Mouse (Mus musculus) lung, embryonic 15.5 days (tissue): ENCODE data around the gene Macf1. TPM values are rescaled to one million over a fixed set of nuclear protein-coding genes. Genes with fewer than 3 reads are reported as not detected.

Source experiments
- ATAC-seq: fragments of 200-750 bp; cut with Nextera tagmentation; 2 replicates; pipeline ENCODE4 v1.8.0; 2017; ENCODE audit warnings: moderate number of reproducible peaks, borderline replicate concordance; ENCODE audit not compliant: low FRiP score, low TSS enrichment; ENCODE audit errors: extremely low read depth
- H3K27ac ChIP-seq: fragments of 300-500 bp; sonication (generic); 2 replicates; pipeline ENCODE4 v1.5.1; 2015; ENCODE audit warnings: moderate library complexity, mild to moderate bottlenecking, inconsistent platforms
- H3K27me3 ChIP-seq: fragments of 300-500 bp; sonication (generic); 2 replicates; pipeline ENCODE4 v1.6.1; 2015; ENCODE audit warnings: inconsistent platforms
- H3K36me3 ChIP-seq: fragments of 300-500 bp; sonication (generic); 2 replicates; pipeline ENCODE4 v1.6.1; 2015; ENCODE audit warnings: inconsistent platforms
- H3K4me1 ChIP-seq: fragments of 300-500 bp; sonication (generic); 2 replicates; pipeline ENCODE4 v1.6.1; 2015; ENCODE audit warnings: inconsistent platforms
- H3K4me2 ChIP-seq: fragments of 300-500 bp; sonication (generic); 2 replicates; pipeline ENCODE4 v1.6.1; 2015; ENCODE audit warnings: inconsistent platforms, mild to moderate bottlenecking, moderate library complexity
- H3K4me3 ChIP-seq: fragments of 300-500 bp; sonication (generic); 2 replicates; pipeline ENCODE4 v1.5.1; 2015; ENCODE audit warnings: mild to moderate bottlenecking, inconsistent platforms
- H3K9ac ChIP-seq: fragments of 300-500 bp; sonication (generic); 2 replicates; pipeline ENCODE4 v1.6.1; 2015; ENCODE audit warnings: inconsistent platforms
- H3K9me3 ChIP-seq: fragments of 300-500 bp; sonication (generic); 2 replicates; pipeline ENCODE4 v1.6.1; 2016; ENCODE audit warnings: inconsistent platforms
- WGBS: fragments of 180-500 bp; shearing (Covaris S2); methylation state at CpG from one replicate; pipeline ENCODE4 v1.1.7; 2015; 5-methylcytosine and 5-hydroxymethylcytosine counted together
- polyA plus RNA-seq: library from polyadenylated mRNA; unstranded; fragments of >200 nt; fragmentation: Nextera tagmentation; extraction: Ambion mirVana; gene quantifications from 2 replicates; pipeline ENCODE4 v1.2.1, GENCODE M21; 2015

Gene Macf1
- polyA plus RNA-seq, 1 experiment from 2014 or later: 73.1 TPM

DNA sequence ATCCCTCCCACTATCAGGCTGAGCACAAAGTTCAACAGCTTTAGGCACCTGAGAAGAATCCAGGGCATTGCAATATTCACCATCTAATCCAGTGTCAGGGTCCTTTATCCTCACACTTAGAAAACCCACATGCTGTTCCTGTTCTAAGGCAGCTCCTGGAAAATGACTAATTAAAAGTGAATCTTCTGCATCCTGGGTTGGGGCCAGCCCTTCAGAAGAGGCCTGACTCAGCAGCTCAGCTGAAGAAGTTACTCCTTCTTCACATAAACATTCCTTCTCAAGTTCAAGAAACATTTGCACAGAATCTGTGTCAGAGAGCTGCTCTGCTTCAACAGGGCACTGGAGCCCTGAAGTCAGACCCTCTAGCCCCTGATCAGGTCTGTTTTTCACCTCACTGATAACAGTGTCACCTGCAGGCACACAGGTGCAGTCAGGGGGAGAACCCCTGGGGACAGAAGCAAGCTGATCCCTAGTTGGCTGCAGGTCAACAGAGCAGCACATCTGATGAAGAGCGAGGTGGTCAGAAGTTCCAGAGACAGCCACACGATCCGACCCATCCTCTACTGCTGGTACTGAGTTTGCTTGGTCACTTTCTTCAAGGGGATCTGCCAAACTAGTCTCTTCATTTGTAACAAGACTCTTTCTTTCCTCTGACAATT is 275.0 kb downstream of the Macf1 start:
- H3K4me2 ChIP-seq: peak overlapping the region; percentile 5; the same call in 1 of the 2 replicates
- no peak for ATAC-seq
- no peak overlapping the region for H3K27ac ChIP-seq
- no peaks in the 10 kb centered on the region for H3K9me3 ChIP-seq
- peak overlapping the region; percentile 10; the same call in 1 of the 2 replicates for H3K9ac ChIP-seq
- peaks cover 82% of the 10 kb centered on the region for H3K4me1 ChIP-seq
- H3K36me3 ChIP-seq: peaks cover 10% of the 10 kb centered on the region; the same call in 1 of the 2 replicates
- 61% methylated on average over 3 of the region's 3 CpGs for WGBS
- H3K27me3 ChIP-seq: no peaks in the 10 kb centered on the region
- no peak overlapping the region for H3K4me3 ChIP-seq

GRCm38 (mm10) chr4:123407792-123408191 is 276.4 kb downstream of the Macf1 start:
- Histone ChIP-seq H3K4me3 (no peak overlapping the region), H3K27ac (no peak overlapping the region)
- WGBS: 57% methylated on average over 6 of the region's 6 CpGs

GRCm38 (mm10) chr4:123404056-123404455 is 280.1 kb downstream of the Macf1 start:
- Histone ChIP-seq H3K27ac (no peak overlapping the region), H3K9me3 (no peaks in the 10 kb centered on the region), H3K4me1 (peaks cover 50% of the 10 kb centered on the region), H3K36me3 (peaks cover 29% of the 10 kb centered on the region), H3K27me3 (no peaks in the 10 kb centered on the region), H3K4me2 (no peak overlapping the region), H3K4me3 (no peak overlapping the region), H3K9ac (no peak overlapping the region)
- no peak for ATAC-seq
- 31% methylated on average over 1 of the region's 1 CpGs for WGBS

More at GRCm38 (mm10) chr4:123407792-123408191, 276.4 kb downstream of the Macf1 start:
- no peak for ATAC-seq
- no peaks in the 10 kb centered on the region for H3K9me3 ChIP-seq
- peaks cover 10% of the 10 kb centered on the region; the same call in 1 of the 2 replicates for H3K36me3 ChIP-seq
- peak overlapping the region; percentile 14 for H3K4me2 ChIP-seq
- H3K9ac ChIP-seq: no peak overlapping the region
- H3K27me3 ChIP-seq: no peaks in the 10 kb centered on the region
- H3K4me1 ChIP-seq: peaks cover 74% of the 10 kb centered on the region

GRCm38 (mm10) chr4:123402244-123402643 is 281.9 kb downstream of the Macf1 start:
- Histone ChIP-seq H3K9ac (no peak overlapping the region), H3K4me3 (no peak overlapping the region), H3K4me2 (no peak overlapping the region), H3K27ac (no peak overlapping the region), H3K27me3 (no peaks in the 10 kb centered on the region), H3K36me3 (peaks cover 35% of the 10 kb centered on the region), H3K4me1 (peaks cover 33% of the 10 kb centered on the region), H3K9me3 (no peaks in the 10 kb centered on the region)
- WGBS: 90% methylated on average over 1 of the region's 1 CpGs
- ATAC-seq: no peak

DNA sequence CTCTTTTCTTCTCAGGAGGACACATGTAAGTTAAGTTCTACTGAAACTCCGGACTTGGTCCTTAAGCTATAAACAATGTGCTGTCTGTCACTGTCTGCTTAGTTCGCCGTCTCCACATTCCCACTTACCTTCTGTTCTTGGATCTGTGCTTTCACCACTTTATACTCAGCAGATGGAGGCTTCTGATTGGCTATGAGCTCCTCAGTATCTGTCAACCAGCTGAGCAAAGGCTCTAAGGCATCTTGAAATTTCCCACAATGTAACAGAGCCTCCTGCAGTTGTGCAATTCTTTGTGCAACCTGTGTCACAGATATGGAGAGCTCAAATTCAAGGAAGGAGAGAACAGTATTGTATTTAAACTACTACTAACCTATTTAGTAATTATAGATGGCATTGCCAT is 282.9 kb downstream of the Macf1 start:
- no peaks in the 10 kb centered on the region for H3K9me3 ChIP-seq
- ATAC-seq: no peak
- H3K4me3 ChIP-seq: no peak overlapping the region
- H3K36me3 ChIP-seq: peaks cover 43% of the 10 kb centered on the region
- no peak overlapping the region for H3K4me2 ChIP-seq
- H3K9ac ChIP-seq: no peak overlapping the region
- no peak overlapping the region for H3K27ac ChIP-seq
- peaks cover 25% of the 10 kb centered on the region for H3K4me1 ChIP-seq
- WGBS: 71% methylated on average over 3 of the region's 3 CpGs
- H3K27me3 ChIP-seq: no peaks in the 10 kb centered on the region

DNA sequence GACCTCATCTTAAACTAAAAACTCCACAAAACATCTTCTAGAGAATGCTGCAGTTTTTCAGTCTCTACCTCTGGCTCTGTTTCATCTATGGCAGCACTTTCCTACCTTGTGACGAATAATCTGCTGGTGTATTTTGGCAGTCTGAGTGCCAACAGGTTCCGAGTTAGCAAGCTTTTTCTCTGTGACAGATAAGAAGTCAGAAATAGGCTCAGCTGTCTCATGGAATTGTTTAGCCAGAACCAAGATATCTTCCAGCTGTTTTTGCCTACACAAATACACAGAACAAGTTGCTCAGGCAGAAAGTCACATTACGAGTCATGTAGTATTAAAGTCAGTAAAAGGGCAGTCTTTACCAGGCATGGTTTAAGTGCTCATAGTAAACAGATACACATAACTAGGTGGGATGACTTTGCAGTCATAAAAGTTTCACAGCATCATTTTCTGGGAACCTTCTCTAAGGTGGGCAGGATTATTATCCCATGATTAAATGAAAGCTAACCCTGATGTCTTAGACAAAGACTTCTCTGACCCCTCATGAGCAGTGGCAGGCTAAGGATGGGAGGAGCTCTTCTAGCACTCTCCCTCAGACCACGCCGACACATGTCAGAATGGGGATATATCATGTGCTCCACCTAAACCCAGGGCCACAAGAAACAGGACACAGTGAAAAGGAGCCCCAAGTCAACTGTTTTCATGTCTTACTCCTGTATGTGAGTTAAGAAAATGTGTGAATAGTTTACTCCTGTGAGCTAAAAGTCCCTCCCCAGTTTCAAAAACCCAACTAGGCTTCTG is 286.3 kb downstream of the Macf1 start:
- H3K36me3 ChIP-seq: peaks cover 76% of the 10 kb centered on the region
- no peak overlapping the region for H3K4me2 ChIP-seq
- 0 out of 2 replicates have a peak, but pooled peaks cover 3% of the 10 kb centered on the region for H3K4me1 ChIP-seq
- no peaks in the 10 kb centered on the region for H3K27me3 ChIP-seq
- H3K4me3 ChIP-seq: no peak overlapping the region
- H3K9ac ChIP-seq: no peak overlapping the region
- no peak overlapping the region for H3K27ac ChIP-seq
- H3K9me3 ChIP-seq: no peaks in the 10 kb centered on the region
- ATAC-seq: no peak
- WGBS: 63% methylated on average over 5 of the region's 5 CpGs

DNA sequence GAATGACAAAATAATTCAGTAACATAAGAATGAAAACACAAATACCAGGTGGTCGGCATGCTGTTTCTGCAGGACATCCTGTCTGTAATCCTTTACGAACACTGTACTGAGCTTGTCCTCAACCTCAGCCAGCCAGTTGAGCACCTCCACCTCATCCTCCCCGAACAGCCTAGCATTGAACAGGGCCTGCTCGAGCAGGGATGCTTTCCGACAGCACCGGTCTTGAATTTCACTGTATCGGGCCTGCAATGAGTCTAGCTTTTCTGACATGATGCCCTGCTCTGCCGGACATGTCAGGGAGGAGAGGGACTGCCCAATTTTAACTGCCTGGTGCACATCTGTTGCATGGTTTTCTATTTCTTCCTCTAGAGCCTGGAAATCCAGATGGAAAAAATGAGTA is 287.1 kb downstream of the Macf1 start:
- Histone ChIP-seq H3K4me1 (no peaks in the 10 kb centered on the region), H3K27ac (no peak overlapping the region), H3K36me3 (peaks cover 84% of the 10 kb centered on the region), H3K9me3 (no peaks in the 10 kb centered on the region), H3K4me3 (no peak overlapping the region), H3K4me2 (no peak overlapping the region), H3K27me3 (no peaks in the 10 kb centered on the region), H3K9ac (no peak overlapping the region)
- WGBS: 94% methylated on average over 8 of the region's 8 CpGs
- ATAC-seq: no peak

DNA sequence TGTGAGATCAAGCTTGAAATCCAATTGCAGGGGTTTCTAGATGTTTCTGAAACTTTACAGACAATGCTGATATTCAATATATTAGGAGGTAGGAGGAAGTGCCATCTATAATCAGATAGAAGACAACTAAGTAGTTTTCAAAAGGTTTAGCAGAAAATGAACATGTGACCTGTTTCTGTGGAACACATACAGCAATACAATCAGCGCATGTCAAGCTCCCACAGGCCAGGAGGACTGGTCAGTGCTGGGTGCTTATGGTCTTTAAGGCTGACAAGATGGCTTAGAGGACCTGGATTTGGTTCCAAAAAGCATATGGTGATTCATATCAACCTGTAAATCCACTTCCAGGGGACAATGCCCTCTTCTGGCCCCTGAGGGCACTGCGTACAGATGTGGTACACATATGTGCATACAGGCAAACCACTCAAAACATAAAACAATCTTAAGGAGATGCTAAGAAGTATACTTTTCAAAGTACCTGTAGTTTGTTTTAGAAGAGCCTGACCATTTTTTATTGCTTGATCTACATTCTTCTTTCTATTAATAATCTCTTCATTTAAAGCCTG is 288.6 kb downstream of the Macf1 start:
- peaks cover 86% of the 10 kb centered on the region for H3K36me3 ChIP-seq
- no peak for ATAC-seq
- 97% methylated on average over 2 of the region's 2 CpGs for WGBS
- H3K9me3 ChIP-seq: no peaks in the 10 kb centered on the region
- H3K9ac ChIP-seq: no peak overlapping the region
- H3K4me3 ChIP-seq: no peak overlapping the region
- no peak overlapping the region for H3K4me2 ChIP-seq
- H3K27ac ChIP-seq: no peak overlapping the region
- no peaks in the 10 kb centered on the region for H3K27me3 ChIP-seq
- no peaks in the 10 kb centered on the region for H3K4me1 ChIP-seq

DNA sequence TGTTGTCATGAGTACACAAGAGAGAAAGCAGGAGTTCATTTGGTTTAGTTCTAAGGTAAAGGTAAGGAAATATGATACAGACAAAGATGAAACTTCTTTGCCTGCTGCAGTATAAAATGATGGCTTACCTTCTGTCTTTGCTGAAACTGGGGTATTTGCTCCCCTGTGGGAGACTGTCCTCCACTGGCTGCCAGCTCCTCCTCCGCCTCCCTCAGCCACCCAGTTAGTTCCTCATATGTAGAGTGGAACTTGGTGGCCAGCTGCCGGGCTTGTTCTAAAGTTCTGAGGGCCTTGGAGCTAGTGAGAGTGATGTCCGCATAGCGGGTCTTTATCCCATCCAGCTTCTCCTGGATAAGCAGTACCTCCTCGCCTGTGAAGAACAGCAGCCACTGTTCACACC is 289.3 kb downstream of the Macf1 start:
- no peak for ATAC-seq
- H3K9ac ChIP-seq: no peak overlapping the region
- peaks cover 89% of the 10 kb centered on the region for H3K36me3 ChIP-seq
- no peaks in the 10 kb centered on the region for H3K4me1 ChIP-seq
- no peaks in the 10 kb centered on the region for H3K9me3 ChIP-seq
- no peaks in the 10 kb centered on the region for H3K27me3 ChIP-seq
- no peak overlapping the region for H3K4me2 ChIP-seq
- H3K4me3 ChIP-seq: no peak overlapping the region
- H3K27ac ChIP-seq: no peak overlapping the region
- 88% methylated on average over 5 of the region's 5 CpGs for WGBS

DNA sequence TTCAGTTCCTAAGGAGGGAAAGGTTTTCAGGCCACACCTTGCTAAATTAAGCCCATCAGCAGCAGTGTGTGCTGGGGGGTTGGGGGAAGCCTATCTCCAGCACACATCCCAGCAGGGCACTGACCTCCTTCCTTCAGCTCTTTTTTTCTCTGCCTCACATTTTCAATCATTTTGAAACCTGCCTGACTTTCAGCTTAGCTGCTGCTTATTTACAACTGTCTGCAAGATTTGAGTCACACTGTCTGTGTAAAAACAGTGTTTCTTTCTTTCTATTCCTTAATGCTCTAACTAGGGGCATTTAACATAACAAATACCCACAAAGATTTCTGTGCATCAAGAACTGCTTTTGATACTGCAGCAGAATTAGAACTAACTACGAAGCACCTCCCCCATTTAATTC is 289.9 kb downstream of the Macf1 start:
- H3K27ac ChIP-seq: no peak overlapping the region
- ATAC-seq: no peak
- 75% methylated on average over 1 of the region's 1 CpGs for WGBS
- no peak overlapping the region for H3K4me3 ChIP-seq
- H3K27me3 ChIP-seq: no peaks in the 10 kb centered on the region
- no peak overlapping the region for H3K9ac ChIP-seq
- H3K9me3 ChIP-seq: no peaks in the 10 kb centered on the region
- no peaks in the 10 kb centered on the region for H3K4me1 ChIP-seq
- no peak overlapping the region for H3K4me2 ChIP-seq
- peaks cover 87% of the 10 kb centered on the region for H3K36me3 ChIP-seq

DNA sequence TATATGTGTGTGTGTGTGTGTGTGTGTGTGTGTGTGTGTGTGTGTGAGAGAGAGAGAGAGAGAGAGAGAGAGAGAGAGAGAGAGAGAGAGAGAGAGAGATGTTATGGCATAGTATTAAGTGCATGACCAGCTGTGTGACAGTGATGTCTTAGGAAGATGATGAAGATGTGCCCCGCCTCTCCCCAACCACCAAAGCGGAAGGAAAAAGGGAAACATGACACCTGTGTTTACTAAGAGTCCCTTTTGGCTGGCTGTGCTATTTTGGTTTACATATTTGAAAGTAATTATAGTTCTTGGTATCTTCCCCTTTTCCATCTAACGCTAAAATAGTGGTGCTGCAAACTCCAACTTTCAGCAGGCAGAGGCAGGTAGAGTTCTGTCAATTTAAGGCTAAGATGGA is 291.2 kb downstream of the Macf1 start:
- peaks cover 91% of the 10 kb centered on the region for H3K36me3 ChIP-seq
- no peak overlapping the region for H3K4me3 ChIP-seq
- no peak for ATAC-seq
- no peak overlapping the region for H3K27ac ChIP-seq
- no peaks in the 10 kb centered on the region for H3K4me1 ChIP-seq
- H3K4me2 ChIP-seq: no peak overlapping the region
- H3K9me3 ChIP-seq: no peaks in the 10 kb centered on the region
- H3K9ac ChIP-seq: no peak overlapping the region
- 80% methylated on average over 3 of the region's 3 CpGs for WGBS
- H3K27me3 ChIP-seq: no peaks in the 10 kb centered on the region

DNA sequence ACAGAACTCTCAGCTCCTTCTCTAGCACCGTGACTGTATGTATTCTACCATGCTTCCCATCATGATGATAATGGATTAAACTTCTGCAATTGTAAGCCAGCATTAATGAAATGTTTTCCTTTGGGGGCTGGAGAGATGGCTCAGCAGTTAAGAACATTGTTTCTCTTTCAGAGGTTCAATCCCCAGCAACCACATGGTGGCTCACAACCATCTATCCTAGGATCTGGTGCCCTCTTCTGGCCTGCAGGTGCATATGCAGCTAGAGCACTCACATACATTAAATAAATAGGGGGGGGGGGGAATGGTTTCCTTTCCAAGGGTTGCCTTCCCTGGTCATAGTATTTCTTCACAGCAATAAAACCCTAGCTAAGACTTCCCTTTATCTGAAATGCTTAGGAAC is 292.0 kb downstream of the Macf1 start:
- no peak overlapping the region for H3K27ac ChIP-seq
- H3K27me3 ChIP-seq: no peaks in the 10 kb centered on the region
- WGBS: 95% methylated on average over 1 of the region's 1 CpGs
- no peak for ATAC-seq
- no peaks in the 10 kb centered on the region for H3K9me3 ChIP-seq
- H3K36me3 ChIP-seq: peaks cover 88% of the 10 kb centered on the region
- no peak overlapping the region for H3K4me3 ChIP-seq
- H3K4me1 ChIP-seq: no peaks in the 10 kb centered on the region
- H3K4me2 ChIP-seq: no peak overlapping the region
- no peak overlapping the region for H3K9ac ChIP-seq
